Mouse (Mus musculus) retina, adult 2 months (tissue): ENCODE data around the gene Slc25a53.
"Not testable (repeated sequence)": the region's sequence is repeated elsewhere in the genome, so short reads cannot be mapped to it uniquely, and the experiment has no call there.

ENCODE experiments used
- DNase-seq: peaks from one replicate; pipeline ENCODE4 v3.0.0-alpha.2; 2012; ENCODE audit warnings: low read depth, low spot score

Slc25a53 gene

GRCm38 (mm10) chrX:136959688-136960087 lies 78.4 kb downstream of the Slc25a53 start:
- no peak for DNase-seq

- DNase-seq: not testable (repeated sequence)
Observed at GRCm38 (mm10) chrX:136958300-136958699, 79.8 kb downstream of the Slc25a53 start.

GRCm38 (mm10) chrX:136957583-136958279 lies 80.4 kb downstream of the Slc25a53 start:
- peak; percentile 61 for DNase-seq

- no peak for DNase-seq
Observed at GRCm38 (mm10) chrX:136937985-136938384, 100.1 kb downstream of the Slc25a53 start.
